Mouse (Mus musculus): ENCODE results near the gene Cerk. TPM values are rescaled to one million over a fixed set of nuclear protein-coding genes. Genes with fewer than 3 reads are reported as not detected.
"Not testable (repeated sequence)": the region's sequence is repeated elsewhere in the genome, so short reads cannot be mapped to it uniquely, and the experiment has no call there.

The Cerk gene
- polyA plus RNA-seq, 1 experiment = 42.8 TPM

DNA sequence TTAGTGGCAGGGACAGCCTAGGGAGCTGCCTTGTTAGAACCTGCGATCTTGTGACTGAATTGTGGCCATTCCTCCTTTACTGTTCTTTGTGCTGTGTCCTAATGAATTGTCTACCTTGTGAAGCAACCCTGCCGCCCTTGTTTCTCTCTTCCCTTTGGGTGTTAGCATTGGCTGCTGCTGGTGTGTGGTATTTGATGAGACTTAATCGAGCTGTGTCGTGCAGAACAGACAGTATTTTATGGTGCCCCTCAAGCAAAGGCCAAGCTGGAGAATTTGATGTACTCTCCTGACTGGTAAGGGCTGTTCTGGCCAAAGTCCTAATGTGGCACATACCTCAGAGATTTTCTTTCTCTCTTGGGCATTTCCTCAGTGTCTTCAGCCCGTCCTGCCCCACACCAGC, 40.3 kb upstream of the Cerk start:
- H3K27ac ChIP-seq (ENCODE audit: insufficient read depth, low read length) = no peak overlapping the region
- TF ChIP-seq POLR2A (IDR thresholded peaks at IDR 0.05; ENCODE audit: extremely low read depth, insufficient read depth, low read length) = no peak
- no peak overlapping the region for H3K4me3 ChIP-seq (ENCODE audit: insufficient read depth, low read length)
- peaks cover 5% of the 10 kb centered on the region; the same call in 1 of the 2 replicates for H3K4me1 ChIP-seq (ENCODE audit: control insufficient read depth, insufficient read depth, low read length)

DNA sequence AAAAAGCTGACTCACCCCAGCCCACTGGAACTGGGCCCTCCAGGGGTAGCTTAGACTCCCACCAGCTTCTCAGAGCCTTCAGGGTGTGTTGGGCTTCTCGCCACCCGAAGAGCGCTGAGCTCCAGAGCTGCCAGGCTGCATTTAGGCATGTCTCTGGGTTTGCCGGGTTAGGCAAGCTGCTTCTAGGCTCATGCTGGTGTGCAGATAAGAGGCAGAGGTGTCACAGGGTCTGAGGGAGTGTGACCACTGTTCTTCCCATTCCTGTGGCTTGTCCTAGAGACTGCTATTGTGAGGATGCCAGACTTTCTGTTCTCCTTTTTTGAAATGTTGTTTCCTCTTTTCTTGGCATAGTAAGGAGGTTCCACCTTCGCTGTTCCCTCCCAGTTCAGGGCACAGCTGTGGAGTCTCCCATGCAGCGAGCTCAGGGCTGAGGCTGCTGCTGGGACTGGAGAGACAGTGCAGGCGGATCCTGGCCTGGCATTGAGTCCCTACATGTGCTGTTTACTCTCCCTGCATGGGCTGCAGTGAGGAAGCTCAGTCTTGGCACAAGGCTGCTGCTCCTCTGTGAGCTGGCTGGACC, 39.1 kb upstream of the Cerk start:
- H3K27ac ChIP-seq (ENCODE audit: insufficient read depth, low read length) = no peak overlapping the region; the same call in 1 of the 2 replicates

DNA sequence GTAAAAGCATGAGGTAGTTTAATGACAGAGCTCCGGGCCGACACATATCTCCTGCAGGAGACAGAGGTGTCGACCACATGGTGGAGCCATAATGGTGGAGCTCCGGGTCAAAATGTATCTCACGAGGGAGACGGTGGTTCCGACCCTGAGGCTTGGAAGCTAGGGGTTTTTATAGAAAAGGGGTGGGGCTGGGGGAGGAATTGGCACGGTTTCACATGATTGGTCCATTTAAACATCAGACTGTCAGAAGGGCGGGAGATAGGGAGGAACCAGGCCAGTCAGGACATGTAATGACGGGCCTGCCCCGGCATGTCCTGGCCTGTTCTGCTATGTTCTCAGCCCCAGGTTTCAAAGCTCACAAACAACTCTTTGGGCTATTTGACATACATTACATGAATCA, 36.0 kb upstream of the Cerk start:
- not testable (repeated sequence) for H3K27ac ChIP-seq (ENCODE audit: insufficient read depth, low read length); H3K4me3 ChIP-seq (ENCODE audit: insufficient read depth, low read length)
- H3K4me1 ChIP-seq (ENCODE audit: control insufficient read depth, insufficient read depth, low read length) = peaks cover 17% of the 10 kb centered on the region

More for the DNA sequence above, 39.1 kb upstream of the Cerk start:
- H3K4me3 ChIP-seq (ENCODE audit: insufficient read depth, low read length) = no peak overlapping the region
- H3K4me1 ChIP-seq (ENCODE audit: control insufficient read depth, insufficient read depth, low read length) = peaks cover 12% of the 10 kb centered on the region
- TF ChIP-seq CTCF (IDR thresholded peaks at IDR 0.05; ENCODE audit: extremely low read depth, insufficient read depth, low read length) = no peak
- no peak for TF ChIP-seq POLR2A (IDR thresholded peaks at IDR 0.05; ENCODE audit: extremely low read depth, insufficient read depth, low read length)

DNA sequence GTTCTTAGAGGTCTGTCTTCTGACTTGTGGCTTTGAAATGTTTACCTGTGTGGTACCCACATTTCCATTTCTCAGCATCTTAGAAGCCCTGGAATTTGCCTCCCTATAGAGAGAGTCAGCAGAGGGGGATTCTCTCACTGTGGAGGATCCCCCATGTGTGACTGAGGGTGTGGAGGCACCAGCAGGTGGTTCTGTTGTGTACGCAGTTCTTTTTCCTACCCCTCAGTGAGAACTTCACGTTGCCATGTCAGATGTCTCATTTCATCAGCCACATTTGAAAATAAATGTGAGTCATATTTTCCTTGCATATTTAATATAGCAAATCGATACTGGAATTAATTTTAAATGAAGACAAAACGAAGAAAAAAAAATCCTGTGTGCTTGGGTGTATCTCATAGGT, 35.4 kb upstream of the Cerk start:
- TF ChIP-seq POLR2A (IDR thresholded peaks at IDR 0.05; ENCODE audit: extremely low read depth, insufficient read depth, low read length) (no peak), CTCF (IDR thresholded peaks at IDR 0.05; ENCODE audit: extremely low read depth, insufficient read depth, low read length) (no peak)
- Histone ChIP-seq H3K4me3 (ENCODE audit: insufficient read depth, low read length) (no peak overlapping the region), H3K27ac (ENCODE audit: insufficient read depth, low read length) (no peak overlapping the region), H3K4me1 (ENCODE audit: control insufficient read depth, insufficient read depth, low read length) (peaks cover 17% of the 10 kb centered on the region)

GRCm38 (mm10) chr15:86220715-86221114, 34.8 kb upstream of the Cerk start:
- H3K4me3 ChIP-seq (ENCODE audit: insufficient read depth, low read length) = no peak overlapping the region
- TF ChIP-seq POLR2A (IDR thresholded peaks at IDR 0.05; ENCODE audit: extremely low read depth, insufficient read depth, low read length) = no peak
- no peak for TF ChIP-seq CTCF (IDR thresholded peaks at IDR 0.05; ENCODE audit: extremely low read depth, insufficient read depth, low read length)
- peaks cover 15% of the 10 kb centered on the region for H3K4me1 ChIP-seq (ENCODE audit: control insufficient read depth, insufficient read depth, low read length)
- H3K27ac ChIP-seq (ENCODE audit: insufficient read depth, low read length) = peak overlapping the region; percentile 40

GRCm38 (mm10) chr15:86220229-86220630, 34.3 kb upstream of the Cerk start:
- TF ChIP-seq CTCF (IDR thresholded peaks at IDR 0.05; ENCODE audit: extremely low read depth, insufficient read depth, low read length) (no peak), POLR2A (IDR thresholded peaks at IDR 0.05; ENCODE audit: extremely low read depth, insufficient read depth, low read length) (no peak)
- Histone ChIP-seq H3K27ac (ENCODE audit: insufficient read depth, low read length) (peak overlapping the region; percentile 40), H3K4me3 (ENCODE audit: insufficient read depth, low read length) (no peak overlapping the region), H3K4me1 (ENCODE audit: control insufficient read depth, insufficient read depth, low read length) (peaks cover 12% of the 10 kb centered on the region)

GRCm38 (mm10) chr15:86219534-86220228, 33.7 kb upstream of the Cerk start:
- no peak overlapping the region for H3K4me3 ChIP-seq (ENCODE audit: insufficient read depth, low read length)
- H3K4me1 ChIP-seq (ENCODE audit: control insufficient read depth, insufficient read depth, low read length) = peaks cover 12% of the 10 kb centered on the region
- peak overlapping the region; percentile 40; the same call in 1 of the 2 replicates for H3K27ac ChIP-seq (ENCODE audit: insufficient read depth, low read length)
- TF ChIP-seq CTCF (IDR thresholded peaks at IDR 0.05; ENCODE audit: extremely low read depth, insufficient read depth, low read length) (no peak), POLR2A (IDR thresholded peaks at IDR 0.05; ENCODE audit: extremely low read depth, insufficient read depth, low read length) (no peak)

GRCm38 (mm10) chr15:86216641-86217040, 30.7 kb upstream of the Cerk start:
- H3K4me1 ChIP-seq (ENCODE audit: control insufficient read depth, insufficient read depth, low read length) = peaks cover 13% of the 10 kb centered on the region
- H3K4me3 ChIP-seq (ENCODE audit: insufficient read depth, low read length) = not testable (repeated sequence)

DNA sequence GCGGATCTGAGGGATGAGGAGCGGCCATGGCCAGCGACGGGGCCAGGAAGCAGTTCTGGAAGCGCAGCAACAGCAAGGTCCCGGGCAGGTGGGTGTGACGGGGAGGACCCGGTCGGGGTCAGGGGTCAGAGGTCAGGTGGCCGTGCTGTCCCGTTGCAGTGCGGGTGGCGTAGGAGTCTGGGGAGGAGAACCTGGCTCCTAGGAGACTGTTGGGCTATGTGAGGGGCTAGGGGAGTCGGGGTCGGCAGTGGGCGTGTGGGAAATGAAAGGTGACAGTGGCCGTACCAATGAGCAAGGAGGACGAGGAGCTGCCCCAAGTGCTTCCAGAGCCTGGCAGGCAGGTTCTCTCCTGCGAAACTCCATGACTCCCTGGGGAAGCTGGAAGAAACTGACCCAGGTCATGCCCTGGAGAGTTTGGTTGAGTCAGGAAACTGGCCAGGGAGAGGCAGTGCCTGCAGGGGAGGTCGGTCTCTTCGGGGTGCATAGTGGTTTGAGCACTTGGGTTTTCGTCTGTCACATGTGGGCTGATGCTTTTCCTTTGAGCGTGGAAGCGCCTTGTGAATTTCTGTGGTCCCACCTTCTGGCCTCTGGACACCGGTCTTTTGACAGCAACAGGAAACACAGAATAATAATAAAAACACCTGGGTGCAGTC, 28.7 kb upstream of the Cerk start:
- Histone ChIP-seq H3K27ac (ENCODE audit: insufficient read depth, low read length) (peak overlapping the region; percentile 42; the same call in 1 of the 2 replicates), H3K4me3 (ENCODE audit: insufficient read depth, low read length) (peak overlapping the region; percentile 98), H3K4me1 (ENCODE audit: control insufficient read depth, insufficient read depth, low read length) (peaks cover 5% of the 10 kb centered on the region)
- TF ChIP-seq POLR2A (IDR thresholded peaks at IDR 0.05; ENCODE audit: extremely low read depth, insufficient read depth, low read length) = no peak
- no peak for TF ChIP-seq CTCF (IDR thresholded peaks at IDR 0.05; ENCODE audit: extremely low read depth, insufficient read depth, low read length)

More at GRCm38 (mm10) chr15:86216641-86217040, 30.7 kb upstream of the Cerk start:
- not testable (repeated sequence) for H3K27ac ChIP-seq (ENCODE audit: insufficient read depth, low read length)

All from cortical plate, adult 2 months (tissue).